Mouse (Mus musculus) ES-E14 (cell line): ENCODE data around the gene Pdcd5. TPM values are rescaled to one million over a fixed set of nuclear protein-coding genes. Genes with fewer than 3 reads are reported as not detected.

Source experiments
- DNase-seq: peaks from one replicate; pipeline ENCODE4 v3.0.0-alpha.2; 2013; ENCODE audit warnings: low read depth, low spot score
- H3K27ac ChIP-seq: 2 replicates; pipeline ENCODE4 v1.5.1; 2012; ENCODE audit warnings: low read depth, mild to moderate bottlenecking, low read length, moderate library complexity, mixed read lengths; ENCODE audit not compliant: poor library complexity, insufficient read depth, severe bottlenecking
- H3K36me3 ChIP-seq: 2 replicates; pipeline ENCODE4 v1.6.1; 2012; ENCODE audit warnings: mild to moderate bottlenecking, low read length, moderate library complexity, mixed read lengths; ENCODE audit not compliant: control insufficient read depth, poor library complexity, insufficient read depth, severe bottlenecking
- H3K4me1 ChIP-seq, 2 experiments: fragments of 150-350 bp in 1 of 2; sonication (generic) in 1 of 2; 2 replicates each; pipeline ENCODE4 v1.6.1; 2012; ENCODE audit warnings: low read length in 2 of 2, mild to moderate bottlenecking in 1 of 2, mixed read lengths in 1 of 2; ENCODE audit not compliant: control insufficient read depth in 2 of 2, insufficient read depth in 2 of 2, poor library complexity in 1 of 2
- H3K4me3 ChIP-seq, 2 experiments: fragments of 150-350 bp in 1 of 2; sonication (generic) in 1 of 2; 2 replicates each; pipeline ENCODE4 v1.5.1; 2012; ENCODE audit warnings: low read length in 2 of 2, low read depth in 1 of 2, mild to moderate bottlenecking in 1 of 2, mixed read lengths in 1 of 2; ENCODE audit not compliant: insufficient read depth in 1 of 2, poor library complexity in 1 of 2, severe bottlenecking in 1 of 2
- H3K9ac ChIP-seq: 2 replicates; pipeline ENCODE4 v1.6.1; 2012; ENCODE audit warnings: low read depth, mild to moderate bottlenecking, low read length, mixed read lengths; ENCODE audit not compliant: poor library complexity, insufficient read depth, severe bottlenecking
- H3K9me3 ChIP-seq: fragments of 150-350 bp; sonication (generic); 2 replicates; pipeline ENCODE4 v1.6.1; 2012; ENCODE audit warnings: low read depth, mild to moderate bottlenecking, low read length; ENCODE audit not compliant: control insufficient read depth, insufficient read depth
- CHD2 ChIP-seq: IDR thresholded peaks from 2 replicates; pipeline ENCODE4 v1.6.1; 2014; ENCODE audit warnings: mild to moderate bottlenecking, low read depth, low read length, inconsistent platforms
- HCFC1 ChIP-seq: IDR thresholded peaks from 2 replicates; pipeline ENCODE4 v1.6.1; 2012; ENCODE audit warnings: low read length, inconsistent platforms, borderline replicate concordance; ENCODE audit not compliant: insufficient read depth
- MAFK ChIP-seq: IDR thresholded peaks from 2 replicates; pipeline ENCODE4 v1.6.1; 2014; ENCODE audit warnings: mild to moderate bottlenecking, low read depth, low read length, inconsistent platforms; ENCODE audit not compliant: insufficient read depth
- ZC3H11A ChIP-seq: IDR thresholded peaks from 2 replicates; pipeline ENCODE4 v1.6.1; 2012; ENCODE audit warnings: low read depth, mild to moderate bottlenecking, inconsistent platforms, low read length, borderline replicate concordance
- ZNF384 ChIP-seq: IDR thresholded peaks from 2 replicates; pipeline ENCODE4 v1.6.1; 2012; ENCODE audit warnings: low read depth, low read length, inconsistent platforms
- in situ Hi-C, 2 experiments: fragments of 600-800 bp; cut with MboI; formaldehyde crosslinking; loops; one replicate each; pipeline ENCODE4 v1.15.1; 2025; ENCODE audit warnings: low sequenced_read_pairs in 2 of 2, inconsistent platforms in 1 of 2; ENCODE audit not compliant: unreplicated experiment in 2 of 2
- total RNA-seq: library from RNA; depleted of rRNA; stranded (reverse); fragments of 300-350 nt; gene quantifications from 2 replicates; pipeline ENCODE4 v1.2.3, GENCODE M21; 2012

Pdcd5 gene
- total RNA-seq, 1 experiment, result 164 TPM

DNA sequence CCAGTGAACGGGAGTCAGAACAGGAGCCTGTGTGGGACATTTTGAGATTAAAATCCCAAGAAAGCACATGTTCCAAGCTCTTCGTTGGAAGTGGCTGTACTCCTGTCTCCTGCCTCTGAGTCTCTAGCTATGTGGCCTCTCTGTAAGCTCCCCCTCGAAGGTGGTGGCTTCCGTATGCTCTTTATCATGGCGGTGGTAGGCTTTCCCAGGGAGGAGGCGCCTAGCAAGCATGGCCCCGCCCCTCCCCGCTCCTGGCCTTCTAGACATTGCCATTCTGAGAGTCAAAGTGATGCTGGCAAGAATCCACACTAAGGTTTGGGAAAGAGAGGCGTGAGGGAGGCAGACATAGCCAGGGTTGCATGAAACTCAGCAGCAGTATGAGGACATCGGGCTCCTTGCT, 24.7 kb downstream of the Pdcd5 start:
- Histone ChIP-seq H3K36me3 (peaks cover 22% of the 10 kb centered on the region; the same call in 1 of the 2 replicates), H3K4me3 (no peak overlapping the region), H3K4me1 (peaks cover 0 to 10% of the 10 kb centered on the region in 2 experiments; a peak in 2 of 4 replicates), H3K9me3 (no peaks in the 10 kb centered on the region), H3K27ac (no peak overlapping the region), H3K9ac (no peak overlapping the region)
- TF ChIP-seq HCFC1 (no peak), CHD2 (no peak), ZNF384 (no peak), MAFK (no peak), ZC3H11A (no peak)
- DNase-seq, result no peak
- in situ Hi-C loops, result no loop called here

DNA sequence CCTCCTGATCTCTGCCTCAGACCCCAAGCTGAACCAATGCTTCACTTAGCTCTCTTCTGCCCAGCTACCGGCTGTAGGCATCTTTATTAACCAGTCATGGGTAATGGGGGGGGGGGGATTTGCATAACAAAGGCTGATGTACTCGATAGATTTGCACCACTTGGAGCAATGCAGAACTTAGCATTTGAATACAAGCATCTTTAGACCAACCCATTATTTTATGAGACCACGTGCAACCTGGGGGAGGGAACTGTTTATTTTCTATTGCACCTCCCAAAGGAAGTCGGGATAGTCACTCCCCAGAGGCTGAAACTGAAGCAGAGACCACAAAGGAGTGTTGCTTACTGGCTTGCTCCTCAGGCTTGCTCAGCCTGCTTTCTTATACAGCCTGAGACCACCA, 29.8 kb downstream of the Pdcd5 start:
- H3K36me3 ChIP-seq, result peaks cover 27% of the 10 kb centered on the region; the same call in 1 of the 2 replicates
- no peaks in the 10 kb centered on the region for H3K9me3 ChIP-seq
- DNase-seq, result no peak
- no peak for TF ChIP-seq HCFC1
- TF ChIP-seq MAFK, result no peak
- no peak for TF ChIP-seq CHD2
- no peak for TF ChIP-seq ZNF384
- TF ChIP-seq ZC3H11A, result no peak
- H3K27ac ChIP-seq, result no peak overlapping the region
- H3K4me3 ChIP-seq, result no peak overlapping the region
- no peak overlapping the region for H3K9ac ChIP-seq
- in situ Hi-C loops, result no loop called here
- peaks cover 0 to 7% of the 10 kb centered on the region in 2 experiments; a peak in 2 of 4 replicates for H3K4me1 ChIP-seq

DNA sequence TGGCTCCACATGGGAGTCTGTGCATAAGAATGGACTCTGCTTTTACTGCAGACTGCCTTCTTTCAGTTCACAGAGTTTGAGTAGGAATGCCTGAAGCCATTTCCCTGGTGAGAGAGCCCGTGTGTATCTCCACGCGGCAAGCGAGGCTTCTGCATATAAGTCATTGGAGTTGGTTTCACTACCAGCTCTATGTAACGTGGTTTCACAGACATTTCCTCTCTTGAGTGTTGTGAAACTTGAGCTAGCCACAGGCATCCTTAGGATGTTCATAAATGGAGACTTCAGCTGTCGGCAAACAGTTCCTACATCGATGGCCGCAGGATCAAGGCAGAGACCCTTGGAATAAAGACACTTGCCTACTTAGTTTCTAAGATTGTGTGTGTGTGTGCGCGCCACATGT, 38.1 kb downstream of the Pdcd5 start:
- Histone ChIP-seq H3K4me3 (no peak overlapping the region), H3K27ac (no peak overlapping the region), H3K36me3 (peaks cover 41% of the 10 kb centered on the region), H3K9me3 (no peaks in the 10 kb centered on the region), H3K9ac (no peak overlapping the region), H3K4me1 (no peaks in the 10 kb centered on the region)
- TF ChIP-seq HCFC1, result no peak
- no peak for TF ChIP-seq MAFK
- no peak for TF ChIP-seq CHD2
- no peak for TF ChIP-seq ZC3H11A
- TF ChIP-seq ZNF384, result no peak
- DNase-seq, result no peak
- in situ Hi-C loops, result no loop called here

DNA sequence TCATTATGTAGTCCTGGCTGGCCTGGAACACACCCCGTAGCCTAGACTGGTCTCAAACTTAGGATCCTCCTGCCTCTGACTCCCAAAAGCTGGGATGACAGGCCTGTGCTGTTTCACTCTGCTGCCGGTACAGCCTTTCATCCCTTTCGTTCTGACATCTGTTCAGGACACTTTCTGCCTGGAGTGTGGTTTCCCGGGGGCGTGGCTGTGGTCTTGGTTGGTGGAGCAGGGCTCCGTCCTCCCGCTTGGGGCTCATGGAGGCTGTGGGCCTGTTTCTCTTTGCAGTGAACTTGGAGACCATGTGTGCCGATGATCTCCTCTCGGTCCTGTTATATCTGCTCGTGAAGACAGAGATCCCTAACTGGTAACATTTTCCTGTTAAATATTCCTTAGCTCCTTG, 40.5 kb downstream of the Pdcd5 start:
- Histone ChIP-seq H3K36me3 (peaks cover 42% of the 10 kb centered on the region), H3K9ac (no peak overlapping the region), H3K4me1 (no peaks in the 10 kb centered on the region), H3K27ac (no peak overlapping the region), H3K4me3 (no peak overlapping the region), H3K9me3 (no peaks in the 10 kb centered on the region)
- DNase-seq, result no peak
- in situ Hi-C loops, result no loop called here
- no peak for TF ChIP-seq MAFK
- TF ChIP-seq HCFC1, result no peak
- no peak for TF ChIP-seq ZC3H11A
- TF ChIP-seq ZNF384, result no peak
- TF ChIP-seq CHD2, result no peak

DNA sequence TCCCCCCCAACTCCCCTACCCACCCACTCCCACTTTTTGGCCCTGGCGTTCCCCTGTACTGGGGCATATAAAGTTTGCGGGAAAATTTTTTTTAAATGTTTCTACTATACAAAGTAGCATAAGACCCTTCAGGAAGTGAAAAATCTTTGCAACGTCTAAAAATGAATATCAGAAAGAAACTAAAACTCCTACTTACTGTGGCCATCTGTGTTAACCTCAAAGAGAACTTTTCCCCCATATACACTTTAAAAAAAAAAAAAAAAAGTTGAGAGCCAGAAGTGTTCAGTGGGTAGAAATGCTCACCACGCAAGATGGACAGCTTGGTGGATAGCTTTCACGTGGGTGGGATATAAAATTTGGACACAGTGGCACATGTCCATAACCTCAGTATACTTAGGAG, 44.6 kb downstream of the Pdcd5 start:
- H3K36me3 ChIP-seq, result peaks cover 26% of the 10 kb centered on the region

More for the DNA sequence above, 44.6 kb downstream of the Pdcd5 start:
- DNase-seq, result no peak
- no peak overlapping the region for H3K4me3 ChIP-seq
- TF ChIP-seq ZNF384 (no peak), ZC3H11A (no peak), CHD2 (no peak), MAFK (no peak), HCFC1 (no peak)
- no peak overlapping the region for H3K27ac ChIP-seq
- no peak overlapping the region for H3K9ac ChIP-seq
- in situ Hi-C loops, result no loop called here
- H3K9me3 ChIP-seq, result no peaks in the 10 kb centered on the region
- H3K4me1 ChIP-seq, result no peaks in the 10 kb centered on the region
